Mouse (Mus musculus) embryo, embryonic 9.5 days (tissue): Measurements from ENCODE around the gene Ccdc80.

Experiments
- DNase-seq: peaks from one replicate; pipeline ENCODE4 v3.0.0-alpha.2; 2017; ENCODE audit errors: extremely low spot score

Gene Ccdc80

DNA sequence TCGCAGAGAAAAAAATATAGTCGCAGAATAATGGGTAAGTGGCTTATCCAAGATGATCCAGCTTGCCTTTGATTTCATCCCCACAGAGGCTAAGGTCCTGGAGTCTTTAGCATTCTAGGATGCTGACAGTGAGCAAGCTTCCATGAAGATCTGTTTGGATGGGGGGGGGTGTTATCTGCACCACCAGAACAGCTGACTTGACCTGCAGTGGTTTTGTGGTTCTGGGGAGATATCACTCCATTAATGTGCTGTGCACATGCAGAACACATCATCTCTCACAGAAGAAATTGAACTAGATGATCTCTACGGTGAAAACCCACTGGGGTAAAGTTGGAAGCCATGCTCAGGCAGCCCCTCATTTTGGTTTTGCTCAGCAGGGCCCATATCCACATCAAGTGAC is 24.0 kb downstream of the Ccdc80 start:
- no peak for DNase-seq

DNA sequence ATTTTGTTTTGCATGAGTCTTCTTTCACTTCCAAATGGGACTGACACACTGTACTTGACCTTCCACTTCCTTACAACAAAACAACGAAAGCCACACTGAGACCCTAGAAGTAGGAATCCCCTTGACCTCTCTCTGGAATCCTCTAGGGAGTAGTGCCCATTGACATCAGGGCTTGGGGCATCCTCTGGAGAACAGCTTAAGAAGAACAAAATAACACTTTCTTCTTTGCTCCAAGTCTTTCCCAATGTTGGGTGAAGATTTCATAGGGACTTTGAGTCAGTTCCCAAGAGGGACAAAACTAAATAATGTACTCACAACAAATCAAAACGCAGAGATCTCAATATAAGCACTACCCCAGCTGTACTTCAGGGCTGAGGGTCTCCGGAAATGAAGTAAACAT is 25.6 kb downstream of the Ccdc80 start:
- DNase-seq, result no peak

DNA sequence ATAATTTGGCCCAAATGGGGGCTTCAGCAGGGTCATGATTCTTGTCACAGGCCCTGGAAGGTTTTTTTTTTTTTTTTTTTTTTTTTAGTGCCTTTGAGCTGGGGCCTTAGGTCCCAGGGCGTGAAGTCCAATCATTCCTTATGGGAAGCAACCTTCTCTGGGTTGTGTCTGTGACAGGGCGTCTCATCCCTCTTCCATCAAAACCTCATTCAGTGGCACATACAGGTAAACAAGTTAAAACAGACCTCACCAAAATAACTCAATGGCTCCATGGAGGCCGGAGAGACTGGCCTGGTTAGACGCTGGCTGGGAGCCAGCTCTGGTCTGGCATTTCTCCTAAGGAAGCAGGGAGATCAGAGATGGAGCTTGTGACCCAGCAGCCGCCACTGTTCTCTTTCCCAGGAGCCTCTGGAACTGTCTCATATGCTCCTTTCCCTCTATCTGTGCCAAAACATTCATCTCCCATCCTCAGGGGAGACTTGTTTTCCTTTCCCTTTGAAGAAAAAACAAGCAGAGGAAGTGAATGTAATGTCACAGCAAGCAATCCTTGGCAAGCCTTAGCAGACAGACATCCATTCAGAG is 27.7 kb downstream of the Ccdc80 start:
- no peak for DNase-seq

DNA sequence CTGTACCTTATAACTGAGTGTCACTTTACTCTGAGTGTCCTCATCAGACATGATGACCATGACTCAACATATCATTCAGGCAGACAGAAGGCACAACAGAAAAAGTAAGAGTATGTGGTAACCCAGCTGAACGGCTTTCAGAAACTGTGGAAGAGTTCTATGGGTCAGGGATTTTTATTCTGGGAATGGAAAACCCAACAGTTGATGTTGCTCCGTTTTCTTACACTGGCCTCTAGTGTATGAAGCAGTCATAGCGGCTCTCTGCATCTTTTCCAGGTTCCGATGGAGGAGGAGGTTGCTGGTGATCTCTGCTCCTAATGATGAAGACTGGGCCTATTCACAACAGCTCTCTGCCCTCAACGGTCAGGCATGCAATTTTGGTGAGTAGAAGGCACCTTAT is 29.4 kb downstream of the Ccdc80 start:
- DNase-seq, result no peak

DNA sequence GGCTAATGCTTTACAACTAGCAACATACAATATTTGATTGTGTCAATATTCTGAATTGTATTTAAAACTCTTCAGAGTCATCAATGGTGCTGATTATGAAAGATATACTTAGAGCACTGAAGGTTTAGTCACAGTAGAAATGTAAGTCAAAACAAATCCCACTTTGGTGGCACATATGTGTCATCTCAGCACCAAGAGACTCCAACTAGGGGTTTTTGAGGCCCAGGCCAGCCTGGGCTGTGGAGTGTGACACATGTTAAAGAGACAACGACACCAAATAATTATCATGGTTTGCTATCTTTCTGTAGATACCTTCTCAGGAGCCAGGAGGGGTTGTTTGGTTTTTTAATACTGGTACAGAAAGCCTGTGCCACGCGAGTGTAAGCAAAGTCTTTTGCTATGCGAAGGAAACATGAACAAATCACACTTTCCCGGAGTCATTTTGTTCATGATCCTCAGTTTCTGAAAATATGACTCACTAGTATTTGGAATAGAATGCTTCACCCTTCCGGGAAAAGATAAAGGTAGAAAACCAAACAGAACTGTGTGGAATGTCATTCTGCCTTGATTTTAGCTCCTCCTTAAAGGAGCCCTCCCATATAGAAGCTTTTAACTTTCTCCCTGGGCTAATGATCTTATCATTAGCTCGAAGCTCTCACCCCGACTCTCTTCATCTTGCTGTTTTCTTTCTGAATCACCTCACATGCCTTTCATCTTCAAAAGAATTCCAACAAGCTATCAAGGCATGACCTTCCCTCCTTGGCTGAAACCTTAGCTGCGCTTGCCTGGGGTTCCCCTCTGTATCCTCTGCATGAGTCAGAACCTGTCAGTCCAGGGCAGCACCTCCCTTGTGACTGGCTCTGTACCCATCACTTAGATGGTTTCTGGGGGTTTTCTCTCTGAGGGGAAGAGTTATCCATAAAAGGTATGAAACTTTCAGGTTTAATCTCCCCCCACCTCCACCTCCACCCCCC is 31.3 kb downstream of the Ccdc80 start:
- DNase-seq, result no peak

DNA sequence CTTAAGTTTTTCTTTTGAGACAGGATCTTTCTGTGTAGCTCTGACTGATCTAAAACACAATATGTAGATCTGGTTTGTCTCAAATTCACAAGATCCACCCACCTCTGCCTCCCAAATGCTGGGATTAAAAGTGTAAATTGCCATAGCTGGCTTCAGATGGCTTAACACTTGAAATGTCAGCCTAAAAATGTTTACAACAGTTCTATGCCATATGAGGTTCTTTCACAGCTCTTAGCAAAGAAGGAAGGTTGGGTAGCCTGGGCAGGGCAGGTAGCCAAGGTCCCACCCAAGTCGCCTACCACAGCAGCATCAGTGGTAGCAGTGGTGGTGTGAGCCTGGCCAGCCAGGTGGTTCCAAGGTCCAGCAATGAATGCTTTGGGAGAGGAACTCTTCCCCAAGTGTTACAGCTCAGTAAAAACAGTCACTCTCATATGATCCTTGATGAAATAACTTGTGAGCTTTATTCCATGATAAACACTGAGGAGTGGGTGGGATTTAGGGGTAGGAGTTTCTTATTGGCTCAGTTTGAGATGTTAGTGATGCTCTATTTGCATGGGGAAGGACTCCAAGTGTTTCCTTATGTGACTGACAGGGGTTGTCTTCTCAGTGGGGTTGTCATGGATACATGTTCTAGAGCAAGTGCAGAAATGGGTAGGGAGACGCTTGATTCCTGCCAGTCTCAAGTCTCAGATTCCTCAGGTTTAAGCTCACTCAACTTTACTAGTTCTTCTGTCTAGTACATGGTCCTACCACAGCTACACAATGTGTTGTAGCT is 34.9 kb downstream of the Ccdc80 start:
- DNase-seq, result no peak

DNA sequence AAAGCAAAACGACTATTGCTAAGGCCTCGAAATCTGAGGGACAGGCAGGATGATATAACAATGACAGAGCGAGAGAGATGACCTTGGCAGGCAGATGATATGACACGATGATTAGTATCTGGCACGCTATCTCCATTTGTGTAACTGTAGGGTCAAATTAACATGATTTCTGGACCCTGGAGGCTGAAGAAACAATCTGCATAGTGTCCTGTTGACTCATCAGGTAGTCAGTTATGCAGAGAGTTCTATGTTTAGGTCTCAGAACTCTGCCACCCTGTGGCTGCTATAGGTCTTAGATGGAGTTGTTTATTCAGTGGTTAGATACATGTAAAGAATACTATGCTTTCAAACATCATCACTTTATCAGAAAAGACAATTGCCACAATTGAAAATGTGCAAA is 48.5 kb downstream of the Ccdc80 start:
- no peak for DNase-seq

DNA sequence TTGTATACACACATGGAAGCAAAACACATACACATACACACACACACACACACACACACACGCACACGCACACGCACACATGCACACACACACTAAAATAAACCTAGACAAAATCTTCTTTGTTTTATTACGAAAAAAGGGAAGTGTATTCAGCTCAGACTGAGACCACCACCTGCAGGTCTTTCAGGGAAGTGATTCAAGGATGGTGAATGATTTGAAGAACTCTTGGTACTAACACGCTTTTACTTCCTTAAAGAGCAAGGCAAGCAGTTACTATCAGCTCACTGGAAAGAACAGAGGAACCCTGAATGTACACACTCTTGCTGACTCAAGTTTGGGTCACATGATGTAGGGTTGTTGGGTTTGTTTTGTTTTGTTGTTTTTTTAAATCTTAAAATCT is 49.4 kb downstream of the Ccdc80 start:
- DNase-seq, result no peak

DNA sequence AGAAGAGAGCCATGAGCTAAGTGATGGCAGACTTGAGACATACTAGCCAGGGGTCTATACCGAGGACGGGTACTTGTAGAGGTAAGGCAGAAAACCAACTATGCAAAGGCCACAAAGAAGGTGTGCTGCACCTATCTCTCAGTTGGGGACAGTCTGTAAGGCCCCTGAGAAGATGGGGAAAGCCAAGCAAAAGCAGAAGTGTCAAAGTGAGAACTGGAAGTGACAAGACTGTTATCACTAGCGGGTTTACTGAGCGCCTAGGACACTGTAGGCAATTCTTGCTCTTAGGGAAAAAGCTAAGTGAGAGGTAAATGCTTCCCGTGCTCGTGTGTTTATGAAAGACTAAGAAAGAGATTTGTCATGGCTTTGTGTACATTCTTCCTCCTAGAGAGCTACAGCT is 51.9 kb downstream of the Ccdc80 start:
- DNase-seq, result no peak

DNA sequence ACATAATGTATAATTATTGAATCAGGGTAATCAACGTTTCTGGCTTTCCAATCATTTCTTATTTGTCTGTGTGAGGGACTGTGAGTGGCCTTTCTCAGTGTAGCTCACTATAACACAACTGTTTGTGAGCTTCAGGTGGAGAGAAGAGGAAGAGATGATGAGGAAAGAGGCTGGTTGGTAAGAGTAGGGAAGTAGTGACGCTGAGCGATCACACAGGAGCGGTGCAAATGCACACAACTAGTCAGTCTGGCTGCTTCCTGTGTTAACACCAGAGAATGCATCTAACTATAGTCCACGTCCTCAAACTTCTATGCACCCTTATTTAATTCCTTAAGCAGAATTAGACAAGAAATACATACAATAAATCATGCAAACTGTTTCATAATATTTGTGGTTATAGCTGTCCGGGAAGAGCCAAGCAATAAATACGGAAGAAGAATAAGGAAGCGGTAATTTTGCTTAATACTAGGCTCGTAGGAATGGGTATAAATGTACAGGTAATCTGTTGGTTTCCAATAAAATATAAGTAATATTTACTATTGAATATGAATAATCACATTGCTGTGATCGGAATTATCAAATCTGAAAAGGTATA is 55.4 kb downstream of the Ccdc80 start:
- DNase-seq, result no peak

DNA sequence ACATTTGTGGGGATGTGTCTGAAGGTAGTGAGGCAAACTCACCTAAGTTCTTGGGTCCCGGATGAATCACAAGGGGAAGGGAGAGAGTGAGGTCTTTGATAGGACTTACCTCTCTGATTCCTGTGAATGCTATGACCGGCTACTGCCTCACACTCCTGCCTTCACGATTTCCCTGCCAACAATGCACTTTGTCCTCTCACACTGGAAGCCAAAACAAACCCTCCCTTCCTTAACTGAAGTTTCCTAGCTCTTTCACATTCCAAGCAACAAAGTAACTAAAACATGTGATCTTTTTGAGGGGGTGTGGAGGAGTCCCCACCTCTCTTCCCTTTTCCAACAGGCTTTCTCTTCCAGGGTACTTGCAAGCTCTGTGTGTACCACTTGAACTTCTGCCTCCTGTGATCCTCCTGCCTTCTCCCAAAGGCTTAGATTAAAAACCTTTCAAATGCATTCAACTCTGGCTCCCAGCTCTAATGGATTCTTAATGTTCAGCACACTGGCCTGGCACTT is 61.6 kb downstream of the Ccdc80 start:
- DNase-seq, result no peak

DNA sequence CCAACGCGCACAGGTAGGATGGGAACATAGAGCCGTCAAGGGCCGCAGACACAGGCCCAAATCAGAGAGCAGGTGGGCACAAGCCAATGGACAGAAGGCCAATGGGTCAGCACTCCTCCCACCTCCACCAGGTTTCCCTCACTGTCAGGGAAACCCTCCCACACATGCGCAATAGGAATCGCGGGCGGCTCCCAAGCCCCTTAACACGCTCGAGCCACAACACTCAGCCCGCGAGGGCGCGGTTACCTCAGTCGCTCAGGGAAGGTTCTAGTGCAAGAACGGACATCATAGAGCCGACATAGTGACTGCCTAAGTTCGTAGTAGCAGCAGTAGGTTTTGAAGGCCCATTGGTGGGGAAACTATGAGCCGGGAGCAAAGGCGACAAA is 64.9 kb downstream of the Ccdc80 start:
- DNase-seq, result peak; percentile 76

DNA sequence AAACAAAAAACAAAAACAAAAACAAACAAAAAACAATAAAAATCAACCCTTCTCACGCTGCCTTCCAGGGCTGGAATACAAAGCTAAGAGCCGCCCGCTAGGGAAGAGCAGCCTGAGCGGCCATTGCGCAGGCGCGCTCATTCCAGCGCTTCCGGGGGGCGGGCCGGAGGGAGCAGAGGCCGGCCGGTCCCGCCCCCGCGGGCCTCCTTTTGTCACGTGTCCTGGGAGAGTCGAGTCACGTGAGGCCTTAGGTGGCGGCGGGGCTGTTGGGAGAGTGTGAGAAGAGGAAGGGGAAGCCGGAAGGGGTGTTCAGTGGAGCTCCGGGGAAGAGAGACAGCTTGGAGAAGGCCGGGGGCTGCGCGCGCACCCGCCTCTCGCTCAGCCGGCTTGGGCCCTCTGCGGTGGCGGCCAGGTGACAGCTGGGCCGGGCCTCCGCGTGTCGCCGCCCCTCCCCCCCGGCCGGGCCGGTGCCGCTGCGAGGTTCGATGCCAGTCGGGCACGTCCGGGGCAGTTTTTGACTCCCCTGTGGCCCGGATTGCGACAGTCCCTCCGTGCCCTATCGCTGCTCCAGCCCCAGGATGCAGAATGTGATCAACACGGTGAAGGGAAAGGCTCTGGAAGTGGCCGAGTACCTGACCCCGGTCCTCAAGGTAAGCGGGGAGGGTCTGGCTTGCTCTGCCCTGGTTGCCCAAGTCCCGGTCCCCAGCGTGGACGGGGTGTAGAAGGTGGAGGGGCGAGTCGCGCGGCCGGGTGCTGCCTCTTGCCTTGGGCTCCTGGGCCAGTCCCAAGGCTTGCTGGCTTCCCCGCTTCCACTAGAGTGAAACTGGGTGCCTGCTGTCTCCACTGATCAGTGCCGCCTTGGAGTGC is 65.6 kb downstream of the Ccdc80 start, which contains the start of the genes Slc35a5 and Atg3:
TSS of gene Slc35a5 (minus strand) at position 185 of the 867 bp plus-strand sequence.
TSS of gene Atg3 (plus strand) at position 264 of the 867 bp plus-strand sequence.
- DNase-seq, result peak; percentile 94

DNA sequence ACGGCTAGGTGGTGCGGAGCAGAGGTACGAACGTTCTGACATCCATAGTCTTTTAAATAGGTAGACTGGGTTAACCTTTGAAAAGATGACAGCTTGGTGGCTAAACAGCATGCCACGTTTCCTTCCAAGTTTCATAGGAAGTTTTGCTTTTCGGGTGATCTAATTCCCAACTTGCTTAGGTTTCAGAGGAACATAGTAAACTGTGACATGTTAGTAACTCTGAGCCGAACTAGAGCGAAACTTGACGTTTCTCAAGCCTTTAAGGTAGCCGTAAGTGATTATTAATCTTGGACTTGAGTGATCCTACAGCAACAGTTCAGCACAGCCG is 66.2 kb downstream of the Ccdc80 start:
- peak; percentile 7 for DNase-seq
